Mouse (Mus musculus) cerebellum, postnatal 10 days (tissue): ENCODE measurements at regions not wholly inside any gene's neighbourhood (a gene's known extent, or its start where the extent isn't known, plus 50 kb on each side); places are given as distances from the start of the nearest gene placed in this dataset.

ENCODE experiments used
- DNase-seq, 2 experiments: peaks; one replicate each; pipeline ENCODE4 v3.0.0; 2021; ENCODE audit warnings: mixed read lengths in 2 of 2

- DNase-seq, result no peak
These were observed 184.2 kb downstream of the Cct6b start for GRCm38 (mm10) chr11:82579841-82580415.

DNA sequence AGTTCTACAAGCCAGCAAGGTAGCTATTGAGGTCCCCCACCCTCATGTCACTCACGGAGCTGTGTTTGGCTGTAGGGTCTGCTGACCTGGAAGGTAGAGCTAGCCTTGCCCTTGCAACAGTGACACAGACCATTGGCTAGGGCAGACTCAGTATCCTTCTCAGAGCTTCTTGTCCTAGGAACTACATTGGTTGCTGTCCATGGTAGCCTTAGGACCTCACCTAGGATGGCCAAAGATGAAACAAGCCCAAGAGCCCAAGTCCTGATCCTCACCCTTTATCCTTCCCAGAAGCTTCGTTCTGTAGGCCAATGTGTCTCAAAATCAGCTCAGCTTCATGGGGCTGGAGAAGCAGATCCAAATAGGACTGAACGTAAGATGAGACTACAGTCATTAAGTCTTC is 187.3 kb downstream of the Tmem132e start:
- DNase-seq, result no peak

- DNase-seq, result no peak
These were observed 184.4 kb downstream of the Tmem132e start for GRCm38 (mm10) chr11:82573126-82573525.

GRCm38 (mm10) chr11:82571525-82571924 is 182.8 kb downstream of the Tmem132e start:
- no peak for DNase-seq

DNA sequence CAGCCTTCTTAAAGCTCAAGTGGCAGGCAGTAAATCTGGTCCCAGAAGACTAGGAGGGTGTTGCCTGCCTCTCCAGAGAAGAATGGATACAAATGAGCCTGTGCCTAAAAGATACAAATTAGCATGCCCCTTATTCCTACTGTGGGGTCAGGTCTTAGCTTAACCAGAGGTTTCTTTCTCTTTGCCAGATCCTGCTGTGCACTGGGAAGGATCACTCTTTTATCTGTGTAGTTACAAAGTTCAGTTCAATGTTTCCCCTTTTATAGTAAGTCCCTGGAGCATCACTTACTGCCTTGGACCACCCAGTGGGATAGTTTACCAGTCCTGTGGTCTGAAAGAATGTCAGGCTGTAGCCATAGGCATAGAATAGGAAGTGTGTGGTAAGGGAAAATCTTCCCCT is 181.1 kb downstream of the Tmem132e start:
- DNase-seq, result no peak

- peak; percentile 60 to 72 for DNase-seq
These were observed 179.5 kb downstream of the Tmem132e start for GRCm38 (mm10) chr11:82568219-82568676.

- peak; percentile 86 to 89 for DNase-seq
These were observed 178.4 kb downstream of the Tmem132e start for GRCm38 (mm10) chr11:82567014-82567685.

GRCm38 (mm10) chr11:82566092-82566491 is 177.4 kb downstream of the Tmem132e start:
- no peak for DNase-seq

DNA sequence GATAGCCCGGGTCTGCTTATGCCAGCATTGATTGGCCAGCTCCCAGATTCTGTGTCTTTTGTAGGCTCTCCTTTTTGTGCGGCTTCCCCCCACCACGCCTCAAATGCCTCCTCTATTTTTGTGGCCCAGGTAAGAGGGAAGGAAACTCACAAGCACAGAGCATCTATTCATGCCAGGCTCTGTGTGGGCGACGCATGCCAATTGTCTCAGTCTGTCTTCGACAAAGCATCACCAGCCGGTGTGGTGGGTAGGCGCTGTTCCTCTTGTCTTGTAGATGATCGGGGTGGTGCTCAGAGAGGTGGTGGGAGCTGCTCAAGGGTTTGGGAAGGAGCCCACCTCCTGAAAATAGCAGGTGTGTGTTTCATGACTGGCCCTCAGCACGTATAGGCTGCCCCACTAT is 175.5 kb downstream of the Tmem132e start:
- DNase-seq, result no peak

DNA sequence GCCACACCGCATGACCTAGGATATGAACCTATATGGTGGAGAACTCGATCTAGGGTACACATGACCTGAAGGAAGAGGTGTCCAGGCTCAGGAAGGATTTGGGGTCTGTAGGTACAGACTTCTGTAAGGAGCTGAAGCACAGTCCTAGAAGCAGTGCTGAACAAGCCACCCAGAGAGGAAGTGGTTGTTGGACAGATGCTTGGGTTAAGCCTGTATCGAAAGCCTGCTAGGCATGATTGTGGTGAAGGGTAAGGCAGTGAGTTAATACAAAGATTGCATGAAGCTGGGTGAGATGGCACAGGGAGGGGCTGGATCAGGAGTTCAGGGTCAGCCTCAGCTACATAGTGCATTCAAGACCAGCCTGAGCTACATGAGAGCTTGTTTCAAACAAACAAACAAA is 153.3 kb downstream of the Tmem132e start:
- no peak for DNase-seq

DNA sequence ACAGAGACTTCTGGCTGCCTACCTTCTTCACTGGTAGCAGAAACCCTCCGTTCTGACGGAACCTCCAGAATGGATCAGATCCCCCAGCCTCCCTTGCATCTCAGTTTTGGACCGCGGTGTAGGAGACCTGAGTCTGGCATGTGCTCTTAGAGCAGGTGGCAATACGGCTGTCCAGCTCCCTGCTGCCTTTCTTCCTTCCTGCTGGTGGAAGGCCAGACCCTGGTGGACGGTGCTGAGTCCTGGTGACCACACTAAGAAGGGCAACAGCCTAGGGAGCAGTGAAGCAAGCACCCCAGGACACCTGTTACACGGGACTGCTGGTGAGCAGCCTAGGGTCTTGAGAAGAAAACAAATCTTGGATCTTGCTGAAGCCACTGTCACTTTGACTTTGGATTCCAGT is 152.7 kb downstream of the Tmem132e start:
- DNase-seq, result peak; percentile 72 to 75

- DNase-seq, result no peak
These were observed 149.2 kb downstream of the Tmem132e start for GRCm38 (mm10) chr11:82537931-82538330.

GRCm38 (mm10) chr11:82523200-82523802 is 134.6 kb downstream of the Tmem132e start:
- DNase-seq, result no peak

DNA sequence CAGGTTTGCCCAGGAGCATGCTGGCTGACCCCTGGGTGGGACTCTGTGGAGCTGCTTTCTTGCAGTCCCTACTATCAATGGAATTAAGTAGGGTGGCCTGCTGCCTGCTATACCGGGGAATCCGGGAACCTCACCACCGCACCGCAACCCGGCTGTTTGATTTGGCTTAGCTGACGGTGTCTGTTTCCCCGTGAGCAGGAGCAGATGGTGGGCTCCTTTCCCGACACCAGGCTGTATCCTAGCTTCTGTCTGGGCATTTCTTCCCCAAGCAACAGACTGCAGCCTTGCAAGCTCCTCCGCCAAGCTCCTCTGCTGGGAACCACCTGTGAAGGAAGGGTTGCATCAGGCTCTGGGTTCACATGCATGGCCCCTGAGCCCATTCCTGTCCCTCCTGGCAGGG is 132.7 kb downstream of the Tmem132e start:
- DNase-seq, result peak; percentile 92 to 93

- DNase-seq, result no peak
These were observed 130.0 kb downstream of the Tmem132e start for GRCm38 (mm10) chr11:82518691-82519090.

- peak in 1 of 2 experiments; percentile 31 for DNase-seq
These were observed 125.9 kb downstream of the Tmem132e start for GRCm38 (mm10) chr11:82514526-82515144.

GRCm38 (mm10) chr11:82508564-82508963 is 119.9 kb downstream of the Tmem132e start:
- no peak for DNase-seq
